Mouse (Mus musculus) right cerebral cortex, postnatal 36 days (tissue): Measurements from ENCODE around the gene Ppm1l.
"Not testable (repeated sequence)": the region's sequence is repeated elsewhere in the genome, so short reads cannot be mapped to it uniquely, and the experiment has no call there.

Experiments used
- DNase-seq, 2 experiments: peaks; one replicate each; pipeline ENCODE4 v3.0.0; 2022; ENCODE audit warnings: low spot score in 2 of 2, mixed read lengths in 1 of 2

Gene Ppm1l

GRCm38 (mm10) chr3:69367916-69368315 is 51.3 kb downstream of the Ppm1l start:
- DNase-seq = no peak

GRCm38 (mm10) chr3:69372731-69373130 is 56.1 kb downstream of the Ppm1l start:
- DNase-seq = no peak

GRCm38 (mm10) chr3:69373544-69374306 is 57.1 kb downstream of the Ppm1l start:
- DNase-seq = peak; percentile 59 to 78

- DNase-seq = no peak
Observed at GRCm38 (mm10) chr3:69374538-69374937, 57.9 kb downstream of the Ppm1l start.

GRCm38 (mm10) chr3:69374983-69375382 is 58.3 kb downstream of the Ppm1l start:
- DNase-seq = no peak

- DNase-seq = no peak
Observed at GRCm38 (mm10) chr3:69381213-69381612, 64.6 kb downstream of the Ppm1l start.

GRCm38 (mm10) chr3:69391834-69392233 is 75.2 kb downstream of the Ppm1l start:
- DNase-seq = not testable (repeated sequence)

- DNase-seq = no peak
Observed at GRCm38 (mm10) chr3:69392298-69392697, 75.6 kb downstream of the Ppm1l start.

GRCm38 (mm10) chr3:69393079-69393478 is 76.4 kb downstream of the Ppm1l start:
- no peak for DNase-seq

- DNase-seq = no peak
Observed at GRCm38 (mm10) chr3:69393991-69394390, 77.3 kb downstream of the Ppm1l start.

- DNase-seq = no peak
Observed at GRCm38 (mm10) chr3:69395084-69395483, 78.4 kb downstream of the Ppm1l start.

GRCm38 (mm10) chr3:69397733-69398132 is 81.1 kb downstream of the Ppm1l start:
- DNase-seq = no peak

GRCm38 (mm10) chr3:69399336-69399735 is 82.7 kb downstream of the Ppm1l start:
- no peak for DNase-seq

GRCm38 (mm10) chr3:69403196-69403595 is 86.5 kb downstream of the Ppm1l start:
- DNase-seq = no peak

GRCm38 (mm10) chr3:69406210-69406895 is 89.7 kb downstream of the Ppm1l start:
- no peak for DNase-seq

- DNase-seq = no peak
Observed at GRCm38 (mm10) chr3:69408064-69408463, 91.4 kb downstream of the Ppm1l start.

- no peak for DNase-seq
Observed at GRCm38 (mm10) chr3:69416112-69416511, 99.5 kb downstream of the Ppm1l start.

GRCm38 (mm10) chr3:69422741-69423140 is 106.1 kb downstream of the Ppm1l start:
- no peak for DNase-seq

- no peak for DNase-seq
Observed at GRCm38 (mm10) chr3:69423371-69423770, 106.7 kb downstream of the Ppm1l start.

- DNase-seq = not testable (repeated sequence)
Observed at GRCm38 (mm10) chr3:69424781-69425180, 108.1 kb downstream of the Ppm1l start.

GRCm38 (mm10) chr3:69427259-69427658 is 110.6 kb downstream of the Ppm1l start:
- no peak for DNase-seq

GRCm38 (mm10) chr3:69428221-69428620 is 111.6 kb downstream of the Ppm1l start:
- no peak for DNase-seq

GRCm38 (mm10) chr3:69429319-69429718 is 112.7 kb downstream of the Ppm1l start:
- DNase-seq = no peak
